Mouse (Mus musculus) megakaryocyte, adult 5-6 weeks (primary cell): ENCODE measurements around the gene Bicdl2. TPM values are rescaled to one million over a fixed set of nuclear protein-coding genes. Genes with fewer than 3 reads are reported as not detected.
A peak's percentile ranks its signal among the peaks of the same experiment; 100 is the strongest.

Source experiments
- ATAC-seq: 2 replicates; pipeline ENCODE4 v1.8.0; 2016; ENCODE audit warnings: mild to moderate bottlenecking, inconsistent platforms; ENCODE audit not compliant: poor library complexity, severe bottlenecking
- total RNA-seq, 2 experiments: library from RNA; stranded (forward) in 1 of 2; stranded (reverse) in 1 of 2; fragments of 153-499, 151-499 nt in 1 of 2; fragments of 221-1000, 200-1000 nt in 1 of 2; gene quantifications; 2 replicates each; pipeline versions ENCODE4 v1.2.3 to v1.2.4; 2015 to 2017

Gene Bicdl2
- total RNA-seq (2015) (not detected in 2 replicates), total RNA-seq (2017) (0.45 TPM in 1 of 2 replicates, not detected in the other)

DNA sequence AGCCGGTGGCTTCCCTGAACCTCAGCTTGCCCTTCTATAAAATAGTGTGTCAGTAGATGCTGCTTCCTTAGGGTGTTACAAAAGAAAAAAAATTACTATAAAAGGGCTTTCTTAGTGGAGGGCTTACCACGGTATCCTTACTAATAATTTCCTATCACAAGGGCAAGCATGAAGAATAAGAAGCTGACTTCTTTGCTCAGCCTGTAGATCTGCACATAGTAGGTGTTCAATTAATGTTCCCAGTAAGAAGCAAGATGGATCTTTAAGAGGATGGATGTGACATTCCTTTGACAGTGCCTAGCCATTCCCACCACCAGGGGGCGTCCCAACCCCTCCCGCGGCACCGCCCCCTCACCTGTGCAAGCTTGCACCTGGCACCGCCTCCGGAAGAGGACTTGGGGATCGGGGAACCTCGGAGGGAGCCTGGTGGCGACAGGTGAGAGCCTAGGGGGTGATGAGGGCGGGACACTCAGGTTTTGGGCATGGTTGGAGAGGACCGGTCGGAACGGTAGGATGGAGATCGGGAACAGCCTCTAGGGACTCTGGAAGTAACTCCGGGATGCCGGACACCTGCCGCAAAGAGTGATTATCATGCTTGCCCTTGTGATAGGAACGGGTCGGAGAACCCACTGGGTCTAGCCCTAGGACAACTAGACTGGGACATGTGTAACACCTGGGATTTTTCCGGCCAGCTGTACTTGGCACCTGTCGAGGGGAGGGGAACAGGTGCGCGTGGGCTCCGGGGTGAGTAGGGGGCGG lies at the start of gene Bicdl2:
Gene Bicdl2, plus strand, starts transcription at position 390 of the 759 bp plus-strand sequence.
- ATAC-seq = peak; percentile 36

DNA sequence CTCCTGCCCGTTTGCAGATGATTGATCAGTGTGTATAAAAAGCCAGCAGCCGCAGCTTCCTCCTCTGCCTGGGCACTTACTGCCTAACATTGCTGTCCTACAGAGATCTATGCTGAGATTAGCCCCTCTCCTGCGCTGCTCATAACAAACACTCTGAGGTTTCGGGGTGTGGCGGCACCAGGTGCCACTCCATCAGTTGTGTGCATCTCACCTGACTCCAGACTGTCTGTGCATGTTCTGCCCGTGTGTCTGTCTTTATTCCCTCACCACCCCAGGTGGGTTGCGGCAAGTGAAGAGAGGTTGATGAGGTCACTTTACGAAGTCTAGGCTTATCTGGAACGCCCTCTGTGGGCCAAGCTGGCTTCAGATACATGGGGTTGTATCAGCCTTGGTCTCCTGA lies 43.2 kb upstream of the Bicdl2 start:
- peak; percentile 57 for ATAC-seq

DNA sequence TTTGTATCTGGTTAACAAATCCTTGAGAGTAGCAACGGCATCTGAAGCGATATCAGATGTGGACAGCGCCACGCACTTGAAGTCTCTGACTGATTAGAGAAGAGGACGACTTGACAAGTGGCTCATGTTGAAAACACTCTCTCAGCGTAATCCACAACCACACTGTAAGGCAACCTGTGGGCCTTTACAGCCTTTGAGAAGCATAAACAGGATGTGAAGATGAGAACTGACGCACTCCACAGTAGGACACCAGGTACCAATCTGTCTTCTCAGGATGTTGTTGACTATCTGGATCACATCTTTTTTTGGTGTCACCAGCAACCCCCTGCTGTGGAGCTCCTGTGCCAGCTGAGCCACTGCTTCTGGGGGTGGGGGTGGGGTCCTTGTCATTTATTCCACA lies 40.0 kb upstream of the Bicdl2 start:
- ATAC-seq = no peak

DNA sequence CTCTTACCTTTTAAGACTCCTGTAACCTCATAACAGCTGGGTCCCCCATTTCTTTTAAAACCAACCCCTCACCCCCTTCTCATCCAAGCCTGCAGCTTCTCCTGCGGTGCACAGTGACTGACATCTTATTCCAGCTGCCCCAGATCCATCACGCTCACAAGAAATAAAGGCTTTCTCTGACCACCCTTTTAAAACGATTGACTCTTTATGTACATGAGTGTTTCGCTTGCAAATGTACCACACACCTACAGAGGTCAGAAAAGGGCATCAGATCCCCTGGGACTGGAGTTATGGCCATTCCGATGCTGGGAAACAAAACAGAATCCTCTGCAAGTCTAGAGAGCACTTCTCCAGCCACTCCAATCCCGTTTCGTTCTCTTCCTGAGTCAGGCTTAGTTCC lies 32.5 kb upstream of the Bicdl2 start:
- ATAC-seq = no peak

DNA sequence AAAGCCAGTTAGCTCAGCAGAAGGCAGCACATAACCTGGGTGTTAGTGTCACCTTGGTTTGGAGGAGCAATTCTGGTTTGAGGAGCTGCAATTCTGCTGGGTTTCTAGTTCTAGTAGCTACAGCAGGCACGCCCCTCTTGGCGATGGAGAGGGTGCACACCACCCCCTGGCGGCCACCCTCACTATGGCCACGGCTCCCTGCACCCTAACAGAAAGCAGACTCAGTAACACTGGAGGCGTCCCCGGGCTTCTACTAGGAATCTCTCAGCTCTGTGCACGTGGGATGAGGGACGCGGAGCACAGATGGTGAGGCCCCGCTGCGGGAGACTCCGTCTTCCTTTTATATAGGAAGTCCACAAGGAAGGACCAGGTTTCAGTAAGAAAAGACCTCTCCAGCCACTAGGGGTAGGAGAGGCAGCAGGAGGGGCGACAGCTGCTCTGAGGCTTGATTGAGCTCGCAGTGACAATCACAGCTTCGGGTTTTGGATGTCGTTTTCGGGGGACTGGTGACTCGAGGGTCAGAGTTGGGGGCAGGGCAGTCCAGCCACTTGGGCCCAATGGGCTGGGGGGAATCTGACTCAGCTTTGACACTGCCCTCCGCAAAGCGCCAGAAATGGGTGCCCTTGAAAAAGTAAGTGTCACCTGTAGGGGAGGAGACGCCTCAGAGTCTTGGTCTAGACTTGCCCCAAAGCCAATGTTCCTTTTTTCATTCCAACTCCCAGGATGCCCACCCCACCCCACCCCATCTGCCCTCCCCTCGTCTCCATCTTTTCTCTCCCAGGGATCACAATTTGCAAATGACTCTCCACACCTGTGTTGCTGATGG lies 29.9 kb upstream of the Bicdl2 start:
- peak; percentile 87 for ATAC-seq

DNA sequence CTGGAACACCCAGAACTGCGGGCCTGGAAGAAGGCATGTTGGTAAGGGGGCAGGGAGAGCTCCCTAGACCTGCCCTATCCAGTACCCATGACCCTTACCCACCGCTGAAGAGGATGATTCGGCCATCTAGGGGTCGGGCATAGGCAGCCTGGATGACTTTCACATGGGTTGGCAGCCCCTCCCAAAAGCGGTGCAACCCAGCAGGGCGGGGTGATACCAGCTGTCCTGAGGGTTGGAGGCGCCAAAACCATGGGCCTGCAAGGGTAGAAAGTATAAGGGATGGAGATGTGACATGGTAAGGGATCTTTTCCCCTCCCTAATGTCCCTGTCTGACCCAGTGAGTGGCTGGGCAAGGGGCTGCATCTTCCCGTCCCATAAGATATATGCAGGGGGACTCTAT lies 29.1 kb upstream of the Bicdl2 start:
- no peak for ATAC-seq

DNA sequence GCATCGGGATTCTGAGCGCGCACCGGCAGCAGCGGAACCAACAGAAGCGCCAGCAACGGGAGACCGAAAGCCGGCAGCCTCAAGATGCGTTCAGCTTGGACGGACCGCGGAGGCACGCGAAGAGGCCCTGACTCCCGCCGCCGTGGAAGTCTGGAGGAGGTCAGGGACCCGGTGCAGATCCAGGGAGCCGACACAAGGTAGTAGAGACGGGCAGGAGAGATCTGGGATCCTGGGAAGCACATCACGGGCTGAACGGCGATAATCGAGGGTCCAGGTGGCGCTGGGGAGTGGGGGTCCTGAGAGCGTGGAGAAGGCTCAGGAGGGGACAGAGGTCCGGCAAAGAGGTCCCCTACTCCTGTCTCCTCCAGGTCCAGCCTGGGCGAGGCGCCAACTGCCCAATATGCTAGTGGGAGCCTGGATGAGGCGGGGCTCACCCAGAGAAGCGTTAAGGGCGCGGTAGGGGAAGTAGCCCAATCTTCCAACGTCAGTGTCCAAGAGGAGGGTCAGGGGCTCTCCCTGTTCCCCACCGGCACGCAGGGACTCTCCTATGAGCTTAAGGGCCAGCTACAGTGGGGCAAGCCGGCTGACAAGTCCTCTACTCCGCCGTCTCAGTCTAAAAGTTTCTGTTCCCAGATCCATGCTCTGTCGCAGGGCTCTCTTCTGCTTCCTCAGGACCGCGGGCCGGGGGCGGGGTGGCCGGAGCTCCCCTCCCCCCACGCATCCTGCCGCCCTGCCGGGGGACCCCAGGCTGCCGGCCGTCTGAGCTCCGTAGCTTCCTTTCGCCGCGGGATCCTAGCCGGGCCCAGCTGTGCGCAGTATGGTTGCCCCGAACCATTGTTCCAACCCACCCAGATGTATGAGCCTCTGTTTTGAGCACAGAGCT lies 15.5 kb upstream of the Bicdl2 start, which contains the start of gene Mmp25:
Gene Mmp25, minus strand, starts transcription at position 665 of the 883 bp plus-strand sequence.
- peak; percentile 93 for ATAC-seq

DNA sequence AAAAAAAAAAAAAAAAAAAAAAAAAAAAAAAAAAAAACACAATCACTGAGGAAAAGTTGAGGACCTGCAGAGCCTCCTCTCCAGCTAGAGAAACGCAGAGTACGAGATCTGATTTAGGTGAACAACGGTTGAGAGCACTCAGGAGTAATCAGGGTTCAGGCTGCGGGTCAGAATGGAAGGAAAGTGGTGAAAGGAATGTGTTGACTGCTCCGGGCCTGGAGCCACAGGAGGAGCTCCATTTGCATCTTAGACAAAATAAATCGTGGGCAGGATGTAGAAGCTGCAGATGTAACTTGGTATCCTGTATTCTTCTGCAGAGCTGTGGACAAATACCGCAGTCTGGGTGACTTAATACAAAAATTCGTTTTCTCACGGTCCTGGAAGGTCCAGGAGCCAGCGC lies 14.4 kb upstream of the Bicdl2 start:
- no peak for ATAC-seq

DNA sequence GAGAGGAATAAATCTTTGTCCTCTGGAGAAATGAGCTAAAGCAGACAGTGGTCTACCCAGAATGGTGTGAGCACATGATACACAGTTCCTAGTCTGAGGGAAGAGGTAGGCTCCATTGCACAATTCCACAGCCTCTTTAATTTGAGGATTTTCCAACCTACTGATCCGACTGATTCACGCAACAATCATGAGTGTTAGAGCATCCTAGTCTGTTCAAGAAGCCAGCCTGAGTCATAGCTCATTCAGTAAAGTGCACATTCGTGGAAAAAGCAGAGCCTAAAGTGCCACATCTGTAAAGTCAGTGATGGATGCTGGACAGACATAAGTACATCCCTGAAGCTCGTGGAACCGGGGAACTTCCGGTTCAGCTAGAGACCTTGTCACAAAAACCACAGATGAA lies 8.9 kb upstream of the Bicdl2 start:
- ATAC-seq = no peak

DNA sequence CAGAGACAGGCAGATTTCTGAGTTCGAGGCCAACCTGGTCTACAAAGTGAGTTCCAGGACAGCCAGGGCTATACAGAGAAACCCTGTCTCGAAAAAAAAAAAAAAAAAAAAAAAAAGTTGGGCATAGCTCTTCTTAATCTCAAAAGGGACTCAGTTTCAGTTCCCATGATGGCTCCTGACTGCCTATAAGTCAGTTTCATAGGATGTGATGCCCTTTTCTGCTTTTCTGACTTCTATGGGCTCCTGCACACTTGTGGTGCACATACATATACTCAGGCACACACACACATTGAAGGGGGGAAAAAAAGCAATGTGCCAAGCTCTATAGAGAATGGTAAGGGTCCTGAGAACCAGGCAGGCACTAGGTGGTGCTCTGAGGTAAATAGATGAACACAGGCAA lies 7.0 kb upstream of the Bicdl2 start:
- ATAC-seq = peak; percentile 53; the same call in 1 of the 2 replicates

DNA sequence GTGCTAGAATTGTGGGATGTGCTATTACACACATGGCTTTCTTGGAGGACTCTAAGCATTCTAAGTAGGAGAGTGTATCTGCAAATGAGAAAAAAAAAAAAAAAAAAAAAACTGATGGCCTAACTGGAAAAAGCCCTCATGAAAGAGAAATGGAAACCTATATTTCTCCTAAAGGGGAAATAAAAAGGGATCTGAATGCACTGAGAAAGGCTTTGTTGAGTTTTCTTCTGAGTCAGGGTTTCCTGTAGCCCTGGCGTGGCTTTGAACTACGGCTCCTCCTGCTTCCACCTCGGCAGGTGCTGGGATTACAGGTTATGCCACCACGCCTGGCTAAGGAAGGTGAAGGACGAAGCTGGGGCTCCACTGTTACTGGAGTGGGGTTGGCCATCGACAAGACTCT lies 6.3 kb upstream of the Bicdl2 start:
- peak; percentile 46 for ATAC-seq

DNA sequence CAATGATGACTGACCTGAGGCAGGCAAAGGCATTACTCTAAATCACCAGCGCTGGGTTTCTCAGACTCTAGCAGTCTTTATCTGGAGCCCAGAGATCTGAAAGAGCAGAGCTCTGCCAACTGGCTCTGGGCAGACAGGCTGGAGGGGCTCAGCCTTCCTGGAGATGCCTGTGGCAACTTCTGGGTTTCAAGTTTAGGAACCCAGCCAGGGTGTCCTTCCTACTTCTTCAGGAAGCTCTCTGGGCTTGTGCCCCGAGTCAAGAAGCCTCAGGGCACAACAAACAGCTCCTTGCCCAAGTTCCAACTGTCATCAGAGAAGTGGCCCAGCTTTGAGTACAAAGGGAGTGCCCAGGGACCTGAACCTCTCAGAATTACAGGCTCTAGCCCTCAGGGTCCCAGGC lies 5.9 kb upstream of the Bicdl2 start:
- ATAC-seq = peak; percentile 66

DNA sequence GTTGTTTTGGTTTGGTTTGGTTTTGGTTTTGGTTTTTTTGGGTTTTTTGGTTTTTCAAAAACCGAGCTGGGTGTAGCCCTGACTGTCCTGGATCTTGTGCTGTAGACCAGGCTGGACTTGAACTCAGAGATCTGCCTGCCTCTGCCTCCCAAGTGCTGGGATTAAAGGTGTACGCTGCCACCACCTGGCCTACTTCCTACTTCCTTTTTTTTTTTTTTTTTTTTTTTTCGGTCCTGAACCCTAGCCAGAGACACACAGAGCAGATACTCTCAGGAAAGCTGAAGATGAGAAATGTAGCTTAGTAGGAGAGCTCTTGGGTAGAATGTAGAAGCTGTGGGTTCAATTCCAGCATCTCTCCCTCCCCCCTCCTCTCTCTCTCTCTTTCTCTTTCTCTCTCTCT lies 1.9 kb upstream of the Bicdl2 start:
- ATAC-seq = no peak

DNA sequence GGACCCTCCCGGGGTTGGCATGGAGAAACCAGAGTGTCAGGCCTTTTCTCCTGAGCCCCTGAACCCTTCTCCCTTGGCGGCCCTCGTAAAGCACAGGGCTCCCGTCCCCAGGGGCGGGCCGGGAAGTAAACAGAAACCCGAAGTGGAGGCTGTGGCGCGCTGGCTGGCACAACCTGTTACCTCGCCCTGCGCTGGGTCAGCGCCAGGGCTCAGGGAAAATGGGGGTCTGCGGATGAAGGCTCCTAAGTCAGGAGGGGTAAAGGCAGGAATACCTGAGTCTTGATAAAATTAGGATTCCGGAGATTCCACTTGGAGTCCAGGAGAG lies 532 bp downstream of the Bicdl2 start:
- peak; percentile 38; the same call in 1 of the 2 replicates for ATAC-seq

DNA sequence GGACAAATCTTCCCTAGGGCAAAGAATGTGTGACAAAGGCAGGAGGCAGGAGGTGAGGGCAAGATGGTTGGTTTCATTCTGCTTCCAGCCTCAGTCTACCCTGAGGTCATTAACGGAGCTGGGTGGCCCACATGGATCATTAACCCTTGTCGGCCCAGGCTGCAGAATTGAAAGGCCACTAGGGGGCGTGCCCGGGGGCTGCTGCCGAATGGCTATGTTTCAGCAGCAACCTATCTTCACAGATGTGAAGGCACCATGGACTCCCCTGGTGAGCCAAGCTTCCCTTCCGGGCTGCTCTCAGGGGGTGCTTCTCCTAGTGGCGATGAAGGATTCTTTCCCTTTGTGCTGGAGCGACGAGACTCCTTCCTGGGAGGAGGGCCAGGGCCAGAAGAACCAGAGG lies 1.2 kb downstream of the Bicdl2 start:
- ATAC-seq = 0 out of 2 replicates have a peak, but pooled peaks have one; percentile 18

DNA sequence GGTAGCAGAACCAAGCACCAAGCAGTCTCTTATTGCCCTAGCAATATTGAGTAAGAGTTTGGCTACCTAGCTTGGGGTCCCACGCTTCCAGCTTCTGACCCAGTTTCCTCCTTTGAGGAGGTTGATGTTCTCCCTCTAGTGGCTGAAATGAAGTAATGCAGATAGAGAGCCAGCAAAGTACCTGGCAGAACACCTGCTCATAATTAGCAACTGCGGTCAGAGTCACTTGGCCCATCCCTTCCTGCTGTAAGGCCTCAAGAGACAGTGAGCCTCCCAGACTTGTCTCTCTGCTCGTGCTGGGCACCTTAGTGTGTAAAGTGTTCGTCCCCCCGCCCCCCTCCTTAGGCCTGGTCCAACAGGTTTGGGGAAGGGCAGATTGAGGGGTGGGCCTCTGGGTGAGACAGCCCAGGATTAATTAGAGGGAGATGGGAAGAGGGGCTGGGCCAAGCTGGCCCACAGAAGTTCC lies 4.3 kb downstream of the Bicdl2 start:
- peak; percentile 67 for ATAC-seq

DNA sequence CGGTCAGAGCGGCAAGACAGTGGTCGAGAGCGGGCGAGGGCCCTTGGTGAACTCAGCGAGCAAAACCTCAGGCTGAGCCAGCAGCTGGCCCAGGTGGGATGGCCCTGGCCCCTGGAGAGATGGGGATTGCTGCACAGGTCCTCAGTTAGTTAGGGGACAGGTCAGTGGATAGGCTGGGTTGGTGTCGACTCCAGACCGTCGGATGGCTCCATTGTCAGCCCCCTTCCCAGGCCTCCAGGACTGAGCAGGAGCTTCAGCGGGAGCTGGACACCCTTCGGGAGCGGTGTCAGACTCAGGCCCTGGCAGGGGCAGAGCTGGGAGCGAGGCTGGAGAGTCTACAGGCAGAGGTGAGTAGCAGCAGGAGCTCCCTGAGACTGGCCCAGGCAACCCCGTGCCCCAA lies 5.2 kb downstream of the Bicdl2 start:
- ATAC-seq = no peak

DNA sequence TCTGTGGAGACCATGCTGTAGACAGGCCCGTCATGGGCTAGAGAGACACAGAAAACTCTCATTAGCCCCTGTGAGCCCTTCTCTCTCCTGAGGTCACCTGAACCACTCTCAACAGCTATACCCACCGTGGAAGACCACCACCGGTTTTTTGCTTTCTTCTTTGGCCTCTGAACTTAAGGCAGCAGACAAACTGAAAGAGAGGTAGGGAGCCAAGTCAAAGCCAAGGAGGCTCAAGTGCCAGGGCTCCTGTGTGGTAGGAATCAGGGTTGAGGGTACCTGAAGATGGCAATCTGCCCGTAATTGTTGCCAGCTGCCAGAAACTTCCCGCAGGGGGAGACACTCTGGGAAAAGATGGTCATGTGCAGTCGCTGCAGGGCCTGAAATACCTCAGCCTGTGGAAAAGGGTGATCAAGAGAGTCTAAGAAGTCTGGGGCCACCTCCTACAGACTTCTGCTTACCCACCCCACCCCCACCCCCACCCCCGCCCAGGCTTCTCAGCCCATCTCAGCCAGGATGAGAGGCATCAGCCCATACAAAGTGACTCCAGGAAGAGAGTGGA lies 10.3 kb downstream of the Bicdl2 start:
- no peak for ATAC-seq

DNA sequence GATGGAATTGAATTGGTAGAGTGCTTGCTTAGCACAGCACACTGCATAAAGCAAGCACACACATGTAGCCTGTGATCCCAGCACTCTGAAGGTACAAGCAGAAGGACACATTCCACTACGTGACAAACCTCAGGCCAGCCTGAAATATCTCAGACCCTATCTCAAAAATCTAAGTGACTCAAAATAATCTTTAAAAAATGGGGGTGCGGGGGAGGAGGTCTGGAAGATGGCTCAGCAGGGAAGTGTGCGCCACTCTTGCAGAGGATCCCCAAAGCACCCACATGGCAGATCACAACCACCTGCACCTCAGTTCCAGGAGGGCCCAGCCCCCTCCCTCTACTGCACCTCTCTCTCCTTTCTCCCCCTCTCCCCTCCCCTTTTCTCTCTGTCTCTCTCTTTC lies 11.2 kb downstream of the Bicdl2 start:
- no peak for ATAC-seq

DNA sequence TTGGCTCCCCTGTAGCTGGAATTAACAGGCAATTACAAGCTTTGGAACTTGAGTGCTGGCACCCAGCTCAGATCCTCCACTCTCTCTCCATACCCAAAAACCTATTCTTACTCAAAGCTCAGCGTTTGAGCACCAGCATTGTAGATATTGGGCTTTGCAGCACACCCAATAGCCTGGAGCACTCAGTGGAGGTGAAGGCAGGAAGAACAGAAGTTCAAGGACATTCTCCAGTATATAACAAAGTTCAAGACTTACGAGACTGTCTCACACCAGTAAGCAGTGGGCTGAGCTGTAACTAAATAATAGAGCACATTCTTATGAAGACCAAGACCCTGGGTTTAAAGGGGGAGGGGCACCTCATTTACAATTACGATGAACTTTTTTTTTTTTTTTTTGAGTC lies 12.5 kb downstream of the Bicdl2 start:
- no peak for ATAC-seq
